Mouse (Mus musculus): Measurements from ENCODE around the gene Vps37b.

The Vps37b gene

GRCm38 (mm10) chr5:124046741-124047401 is 14.8 kb upstream of the Vps37b start:
- DNase-seq (ENCODE audit: low spot score in 2 of 2): peak; percentile 64 to 70

GRCm38 (mm10) chr5:124045453-124046010 is 13.5 kb upstream of the Vps37b start:
- no peak for DNase-seq (ENCODE audit: low spot score in 2 of 2)

GRCm38 (mm10) chr5:124043999-124044398 is 11.9 kb upstream of the Vps37b start:
- DNase-seq (ENCODE audit: low spot score in 2 of 2): no peak

- peak in 1 of 2 experiments; percentile 50 for DNase-seq (ENCODE audit: low spot score in 2 of 2)
Measured at GRCm38 (mm10) chr5:124043212-124043978, 11.3 kb upstream of the Vps37b start.

- DNase-seq (ENCODE audit: low spot score in 2 of 2): no peak
Measured at GRCm38 (mm10) chr5:124041097-124041496, 9.0 kb upstream of the Vps37b start.

GRCm38 (mm10) chr5:124039602-124040001 is 7.5 kb upstream of the Vps37b start:
- no peak for DNase-seq (ENCODE audit: low spot score in 2 of 2)

GRCm38 (mm10) chr5:124036836-124037235 is 4.8 kb upstream of the Vps37b start:
- no peak for DNase-seq (ENCODE audit: low spot score in 2 of 2)

GRCm38 (mm10) chr5:124036341-124036740 is 4.3 kb upstream of the Vps37b start:
- no peak for DNase-seq (ENCODE audit: low spot score in 2 of 2)

GRCm38 (mm10) chr5:124035806-124036205 is 3.7 kb upstream of the Vps37b start:
- DNase-seq (ENCODE audit: low spot score in 2 of 2): no peak

- no peak for DNase-seq (ENCODE audit: low spot score in 2 of 2)
Measured at GRCm38 (mm10) chr5:124035406-124035805, 3.3 kb upstream of the Vps37b start.

- DNase-seq (ENCODE audit: low spot score in 2 of 2): no peak
Measured at GRCm38 (mm10) chr5:124034471-124034870, 2.4 kb upstream of the Vps37b start.

- DNase-seq (ENCODE audit: low spot score in 2 of 2): no peak
Measured at GRCm38 (mm10) chr5:124031068-124031955, 758 bp downstream of the Vps37b start.

- DNase-seq (ENCODE audit: low spot score in 2 of 2): no peak
Measured at GRCm38 (mm10) chr5:124030386-124031067, 1.5 kb downstream of the Vps37b start.

- DNase-seq (ENCODE audit: low spot score in 2 of 2): no peak
Measured at GRCm38 (mm10) chr5:124029220-124030035, 2.6 kb downstream of the Vps37b start.

GRCm38 (mm10) chr5:124028680-124029079 is 3.4 kb downstream of the Vps37b start:
- DNase-seq (ENCODE audit: low spot score in 2 of 2): no peak

- DNase-seq (ENCODE audit: low spot score in 2 of 2): no peak
Measured at GRCm38 (mm10) chr5:124027702-124028470, 4.2 kb downstream of the Vps37b start.

- DNase-seq (ENCODE audit: low spot score in 2 of 2): no peak
Measured at GRCm38 (mm10) chr5:124026568-124026967, 5.5 kb downstream of the Vps37b start.

GRCm38 (mm10) chr5:124025587-124026441 is 6.3 kb downstream of the Vps37b start:
- DNase-seq (ENCODE audit: low spot score in 2 of 2): no peak

GRCm38 (mm10) chr5:124025146-124025545 is 6.9 kb downstream of the Vps37b start:
- no peak for DNase-seq (ENCODE audit: low spot score in 2 of 2)

All from urinary bladder, postnatal 4 days (tissue).